In genomic region chr10:62422255-62422654, GRCm38 (mm10) we compare ENCODE assay signal across 8 mouse cellular contexts. TPM values are rescaled to one million over a fixed set of nuclear protein-coding genes. Genes with fewer than 3 reads are reported as not detected.
A peak's percentile ranks its signal among the peaks of the same experiment; 100 is the strongest.
DNase-seq lines count a peak whose midpoint lies in the region; ATAC-seq and TF ChIP-seq lines count a peak whose summit lies in the region.
"Had no signal": no experiment of that assay in that cellular context is flagged by ENCODE, and none has a peak within 500 bp of the region (broad histone marks: within the 10 kb centered on the region; RNA-seq: fewer than 3 reads in every experiment).

TSS of gene Hkdc1 (minus strand) at chr10:62422491.

- no peaks in the 10 kb centered on the region for H3K9me3 ChIP-seq in embryonic facial prominence, embryonic 15.5 days (replicated peaks)
- H3K9me3 ChIP-seq in limb, embryonic 11.5 days (ENCODE audit: control insufficient read depth, low read length) = no peaks in the 10 kb centered on the region

- WGBS in embryonic facial prominence, embryonic 15.5 days = 28% methylated on average over 15 of the region's 15 CpGs
- 33% methylated on average over 15 of the region's 15 CpGs for WGBS in limb, embryonic 11.5 days
- WGBS in thymus, adult 2 months = 76% methylated on average over 15 of the region's 15 CpGs

- ATAC-seq in embryonic facial prominence, embryonic 15.5 days (ENCODE audit: insufficient number of reproducible peaks, low FRiP score, low TSS enrichment, low read depth) = no peak
- no peak for ATAC-seq in limb, embryonic 11.5 days (ENCODE audit: insufficient number of reproducible peaks, low FRiP score, low TSS enrichment, low read depth)

- H3K27me3 ChIP-seq in embryonic facial prominence, embryonic 15.5 days = no peaks in the 10 kb centered on the region
- no peaks in the 10 kb centered on the region for H3K27me3 ChIP-seq in limb, embryonic 11.5 days (ENCODE audit: control insufficient read depth, insufficient read depth, low read length)
- no peaks in the 10 kb centered on the region for H3K27me3 ChIP-seq in thymus, adult 2 months (ENCODE audit: control insufficient read depth, insufficient read depth, low read length)

- H3K4me2 ChIP-seq in embryonic facial prominence, embryonic 15.5 days (replicated peaks) = peak within 1 kb of the TSS; percentile 17; the same call in 1 of the 2 replicates
- H3K4me2 ChIP-seq in limb, embryonic 11.5 days (ENCODE audit: low read depth, severe bottlenecking) = no peak within 1 kb of the TSS

- no peak within 1 kb of the TSS for H3K27ac ChIP-seq in embryonic facial prominence, embryonic 15.5 days (replicated peaks)
- H3K27ac ChIP-seq in limb, embryonic 11.5 days (replicated peaks; ENCODE audit: low read depth, low read length) = no peak within 1 kb of the TSS
- no peak within 1 kb of the TSS for H3K27ac ChIP-seq in thymus, adult 2 months (ENCODE audit: control insufficient read depth, insufficient read depth, low read length)

- peak; percentile 4 for DNase-seq in brain, embryonic 14.5 days (ENCODE audit: low read depth)
- peak; percentile 41 for DNase-seq in limb, embryonic 11.5 days (ENCODE audit: low spot score)
- peak; percentile 34 for DNase-seq in lung, postnatal 14 days
- DNase-seq in layer of hippocampus, postnatal 25 days (ENCODE audit: extremely low spot score in 1 of 2, low spot score in 1 of 2) = no peak
- no peak for DNase-seq in right cerebral cortex, postnatal 36 days (ENCODE audit: low spot score in 2 of 2)
- DNase-seq in thymus, adult 2 months = no peak

- no peak for TF ChIP-seq CTCF in brain, embryonic 14.5 days (IDR thresholded peaks at IDR 0.05; ENCODE audit: borderline replicate concordance, extremely low read depth, insufficient read depth, insufficient read length)
- TF ChIP-seq CTCF in thymus, adult 2 months (IDR thresholded peaks at IDR 0.05; ENCODE audit: borderline replicate concordance, control insufficient read depth, extremely low read depth, insufficient read depth, low read length, poor library complexity) = no peak

- H3K4me3 ChIP-seq in embryonic facial prominence, embryonic 15.5 days (replicated peaks) = no peak within 1 kb of the TSS
- H3K4me3 ChIP-seq in limb, embryonic 11.5 days (ENCODE audit: low read depth, low read length) = no peak within 1 kb of the TSS
- no peak within 1 kb of the TSS for H3K4me3 ChIP-seq in thymus, adult 2 months (ENCODE audit: control insufficient read depth, insufficient read depth, low read length)

- TF ChIP-seq POLR2A in brain, embryonic 14.5 days (IDR thresholded peaks at IDR 0.05; ENCODE audit: borderline replicate concordance, extremely low read depth, insufficient read depth, insufficient read length, poor library complexity, severe bottlenecking) = no peak
- TF ChIP-seq POLR2A in thymus, adult 2 months (IDR thresholded peaks at IDR 0.05; ENCODE audit: control insufficient read depth, extremely low read depth, insufficient read depth, low read length, poor library complexity) = no peak

- H3K36me3 ChIP-seq in embryonic facial prominence, embryonic 15.5 days = no peaks in the 10 kb centered on the region
- H3K36me3 ChIP-seq in limb, embryonic 11.5 days (ENCODE audit: control insufficient read depth, insufficient read depth, low read length) = no peaks in the 10 kb centered on the region
- no peaks in the 10 kb centered on the region for H3K36me3 ChIP-seq in thymus, adult 2 months (ENCODE audit: control insufficient read depth, insufficient read depth, low read length)

- H3K4me1 ChIP-seq in embryonic facial prominence, embryonic 15.5 days = peaks cover 15% of the 10 kb centered on the region
- H3K4me1 ChIP-seq in limb, embryonic 11.5 days (ENCODE audit: control insufficient read depth, insufficient read depth, low read length) = peaks cover 6% of the 10 kb centered on the region; the same call in 1 of the 2 replicates
- no peaks in the 10 kb centered on the region for H3K4me1 ChIP-seq in thymus, adult 2 months (replicated peaks; ENCODE audit: control insufficient read depth, insufficient read depth, low read length)

- H3K9ac ChIP-seq in embryonic facial prominence, embryonic 15.5 days = no peak within 1 kb of the TSS
- no peak within 1 kb of the TSS for H3K9ac ChIP-seq in limb, embryonic 11.5 days (ENCODE audit: low read length)

RNA-seq across cellular contexts. Expression of gene Hkdc1, which starts in this region (rescaled TPM):
- 0.39 and 0.52 TPM in 2 replicates for polyA plus RNA-seq in brain, embryonic 14.5 days (2012; rRNA removed)
- 0.26 and 0.59 TPM in 2 replicates for polyA plus RNA-seq in embryonic facial prominence, embryonic 15.5 days (2015; fragmentation: Nextera tagmentation; extraction: Ambion mirVana)
- 0.67 and 0.68 TPM in 2 replicates for polyA plus RNA-seq in limb, embryonic 11.5 days (2014; fragmentation: Nextera tagmentation; extraction: Ambion mirVana)
- 1 to 10 TPM; 2.3 to 3.8 TPM for total RNA-seq in layer of hippocampus, postnatal 25 days (2021)
- 0.15 and 0.17 TPM in 2 replicates for polyA plus RNA-seq in thymus, adult 2 months (2012; rRNA removed)
- total RNA-seq: common myeloid progenitor, adult 5-6 weeks had no signal

Comparison
In these comparisons a context has a peak if more than half of its experiments do, and no peak if none do; other contexts are left out.
1. Peak in DNase-seq in brain, embryonic 14.5 days; RNA of the gene not detected or under 1 TPM.
2. Peak in DNase-seq in limb, embryonic 11.5 days; RNA of the gene not detected or under 1 TPM.